Mouse (Mus musculus): ENCODE measurements around the gene Selenok.

Gene Selenok

GRCm38 (mm10) chr14:29968075-29968821 lies at the start of gene Selenok:
Selenok (plus strand) TSS chr14:29968308.
- peak; percentile 95 to 99 for DNase-seq

- no peak for DNase-seq
Observed at GRCm38 (mm10) chr14:29928966-29929365, 39.1 kb upstream of the Selenok start.

DNA sequence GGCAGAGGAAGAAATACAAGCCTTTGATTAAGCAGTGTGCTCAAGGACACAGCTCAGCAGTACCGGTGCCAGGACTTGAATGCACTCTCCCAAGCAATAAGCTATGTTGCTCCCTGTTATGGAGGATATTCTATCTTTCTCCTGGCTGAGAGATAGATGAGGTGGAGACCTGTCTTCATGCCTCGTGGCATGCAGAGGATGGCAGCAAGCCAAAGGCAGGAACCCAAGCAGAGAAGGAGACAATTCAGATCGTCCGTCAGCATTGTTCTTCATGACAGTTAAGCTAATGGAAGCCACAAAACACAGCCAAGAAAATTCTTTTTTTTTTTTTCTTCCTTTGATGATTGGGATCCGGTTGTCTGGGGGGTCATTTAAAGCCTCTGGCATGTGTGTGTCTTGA lies 32.6 kb upstream of the Selenok start:
- DNase-seq = no peak

DNA sequence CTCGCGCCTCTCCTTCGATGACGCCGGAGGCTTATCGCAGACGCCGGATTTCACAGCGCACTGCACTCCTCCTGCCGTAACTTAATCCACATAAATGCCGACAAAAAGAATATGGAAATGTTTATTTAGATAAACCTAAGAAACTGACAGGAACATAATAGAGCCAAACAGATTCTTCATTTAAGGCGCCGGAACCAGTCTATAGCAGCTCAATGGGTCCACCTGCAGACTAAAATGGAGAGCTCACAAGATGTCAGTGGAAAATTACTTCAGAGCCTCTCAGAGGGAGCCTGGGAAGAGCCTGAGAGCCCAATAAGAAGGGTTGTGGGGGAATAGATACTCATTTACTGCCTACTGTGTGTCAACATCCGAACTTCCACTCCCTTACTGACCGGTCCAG lies 30.6 kb upstream of the Selenok start:
- DNase-seq = no peak

DNA sequence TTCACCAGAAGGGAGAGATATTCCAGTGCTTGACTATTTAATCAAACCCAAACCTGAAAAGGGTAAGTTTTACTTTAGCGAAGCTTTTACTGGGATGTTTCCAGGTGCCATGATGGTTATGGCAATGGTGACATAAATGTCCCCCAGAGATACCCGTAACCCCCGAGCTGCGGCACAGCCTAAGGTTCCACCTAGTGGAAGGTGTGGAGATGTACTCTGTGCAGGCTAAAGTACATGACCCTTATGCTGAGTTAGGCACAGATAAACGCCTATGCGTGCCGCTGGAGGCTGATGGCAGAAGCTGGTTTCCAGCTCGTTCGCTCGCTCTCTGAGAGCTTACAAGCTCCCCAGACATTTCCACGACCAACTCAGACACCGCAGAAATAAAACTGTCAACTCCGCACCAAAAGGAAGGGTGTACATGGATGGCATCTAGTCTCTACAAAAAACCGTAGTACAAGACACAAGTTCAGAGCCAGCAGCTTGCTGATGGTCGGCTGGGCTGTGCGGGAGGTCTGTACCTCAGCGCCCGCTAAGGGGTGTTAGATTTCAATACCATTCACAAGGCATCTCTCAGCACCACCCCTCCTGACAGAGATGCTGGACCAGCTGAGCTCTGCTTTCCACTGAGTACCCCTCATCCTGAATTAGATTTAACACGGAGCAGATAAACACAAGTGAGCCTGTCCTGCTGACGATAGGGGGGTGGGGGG lies 28.4 kb upstream of the Selenok start:
- no peak for DNase-seq

DNA sequence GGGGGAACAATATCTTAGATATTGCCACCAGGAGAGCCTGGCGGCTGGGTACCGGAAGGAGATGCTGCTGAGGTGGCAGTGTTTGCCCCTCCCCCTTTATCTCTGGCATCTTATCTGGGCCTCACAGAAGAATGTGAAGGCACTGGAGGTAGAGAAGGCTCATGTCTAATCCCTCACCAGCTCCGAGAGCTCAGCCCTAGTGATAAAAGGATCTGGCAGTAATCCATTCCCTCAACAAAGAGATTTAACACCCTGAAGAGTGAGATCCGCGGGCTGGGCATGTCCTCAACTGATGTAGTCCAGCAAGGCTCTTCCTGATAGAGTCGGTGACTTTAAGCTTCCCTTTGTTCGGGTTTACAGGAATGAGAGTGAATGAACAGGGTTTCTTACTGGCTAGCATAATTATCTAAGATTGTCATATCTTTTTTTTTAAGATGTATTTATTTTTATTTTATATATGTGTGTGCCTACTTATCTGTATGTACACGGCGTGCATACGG lies 27.7 kb upstream of the Selenok start:
- DNase-seq = no peak

- peak; percentile 33 to 59 for DNase-seq
Observed at GRCm38 (mm10) chr14:29940877-29941276, 27.2 kb upstream of the Selenok start.

GRCm38 (mm10) chr14:29946761-29947309 lies 21.3 kb upstream of the Selenok start:
- DNase-seq = no peak

DNA sequence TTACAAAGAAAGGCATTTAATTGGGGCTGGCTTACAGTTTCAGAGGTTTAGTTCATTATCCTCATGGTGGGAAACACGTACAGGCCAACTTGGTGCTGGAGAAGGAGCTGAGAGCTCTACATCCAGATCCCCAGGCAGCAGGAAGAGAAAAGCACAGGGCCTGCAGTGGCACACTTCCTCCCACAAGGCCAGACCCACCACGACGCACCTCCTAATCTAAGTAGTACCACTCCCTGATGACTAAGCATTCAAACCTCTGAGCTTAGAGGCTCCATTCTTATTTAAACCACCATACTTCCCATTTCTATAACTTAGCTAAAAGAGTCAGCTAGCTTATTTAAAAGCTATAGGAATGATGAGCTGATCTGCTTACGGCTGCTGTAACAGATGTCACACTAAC lies 17.3 kb upstream of the Selenok start:
- no peak for DNase-seq

DNA sequence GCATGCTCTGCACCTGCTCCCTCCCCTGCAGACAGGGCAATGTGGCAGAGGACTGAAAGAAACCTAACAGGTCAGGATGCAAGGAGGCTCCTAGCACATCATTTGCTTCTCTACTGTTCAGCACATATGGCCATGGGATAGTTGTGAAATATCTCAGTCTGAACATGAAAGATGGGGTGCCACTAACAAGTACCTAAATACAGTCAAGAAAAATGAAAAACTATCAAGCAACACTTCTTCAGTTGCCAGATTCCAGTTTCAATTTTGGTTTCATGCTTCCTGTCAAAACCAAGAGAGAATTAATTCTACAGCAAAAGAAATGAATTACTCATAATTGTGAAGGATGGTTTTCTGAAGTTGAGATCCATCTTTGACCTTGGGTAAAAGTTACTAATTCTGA lies 10.7 kb upstream of the Selenok start:
- DNase-seq = no peak

DNA sequence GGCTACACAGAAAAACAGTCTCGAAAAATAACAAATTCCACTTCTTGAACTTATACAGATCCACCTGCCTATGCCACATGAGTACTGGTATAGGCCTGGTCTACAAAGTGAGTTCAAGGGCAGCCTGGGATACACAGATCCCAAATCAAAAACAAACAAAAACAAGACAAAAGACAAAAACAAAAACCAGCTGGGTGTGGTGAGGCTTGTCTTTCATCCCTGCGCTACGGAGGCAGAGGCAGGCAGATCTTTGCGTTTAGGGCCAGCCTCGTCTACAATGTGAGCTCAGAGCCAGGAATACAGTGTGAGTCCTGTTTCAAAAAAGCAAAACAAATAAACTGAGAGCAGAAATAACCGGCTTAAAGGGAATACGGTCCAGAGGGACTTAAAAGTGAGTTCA lies 497 bp upstream of the Selenok start:
- DNase-seq = no peak

DNA sequence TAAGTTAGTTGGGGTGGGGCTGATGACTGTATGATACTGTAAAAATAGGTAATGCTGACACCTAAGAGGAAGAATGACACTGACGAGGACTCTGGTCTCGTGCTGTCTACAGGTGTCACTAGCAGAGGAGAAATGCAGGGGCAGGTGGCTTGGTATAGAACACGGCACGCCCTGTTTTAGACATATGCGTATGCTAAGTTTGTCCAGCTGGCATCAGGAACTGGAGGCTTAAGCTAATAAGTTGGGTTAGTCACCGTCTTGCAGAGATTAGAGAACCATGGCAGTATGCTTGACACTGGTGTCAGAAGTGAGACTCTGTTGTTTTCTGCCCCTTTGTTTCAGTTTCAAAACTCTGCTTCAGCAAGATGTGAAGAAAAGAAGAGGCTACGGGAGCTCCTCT lies 3.3 kb downstream of the Selenok start:
- no peak for DNase-seq

- DNase-seq = no peak
Observed at GRCm38 (mm10) chr14:29971993-29972392, 3.9 kb downstream of the Selenok start.

DNA sequence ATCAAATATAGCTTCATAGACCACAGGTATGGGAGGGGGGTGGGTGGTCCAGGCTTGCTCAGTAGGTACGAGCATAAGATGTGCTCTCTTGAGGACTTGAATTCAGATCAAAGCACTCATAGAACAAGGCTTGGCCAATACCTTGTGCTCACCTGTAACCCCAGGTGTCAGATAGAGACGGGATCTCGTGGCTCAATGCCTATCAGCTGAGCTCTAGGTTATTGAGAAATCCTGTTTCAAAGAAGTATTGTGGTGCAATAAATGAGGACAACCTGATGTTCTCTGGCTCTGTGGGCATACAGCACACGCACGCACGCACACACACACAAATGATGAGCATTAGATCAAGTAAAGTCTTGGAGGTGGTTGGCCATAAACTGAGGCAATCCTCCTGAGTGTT lies 8.8 kb downstream of the Selenok start:
- DNase-seq = no peak

- DNase-seq = peak; percentile 92 to 96
Observed at GRCm38 (mm10) chr14:29978254-29979204, 10.4 kb downstream of the Selenok start, which contains the start of gene Actr8. Actr8 (plus strand) TSS chr14:29978337.

DNA sequence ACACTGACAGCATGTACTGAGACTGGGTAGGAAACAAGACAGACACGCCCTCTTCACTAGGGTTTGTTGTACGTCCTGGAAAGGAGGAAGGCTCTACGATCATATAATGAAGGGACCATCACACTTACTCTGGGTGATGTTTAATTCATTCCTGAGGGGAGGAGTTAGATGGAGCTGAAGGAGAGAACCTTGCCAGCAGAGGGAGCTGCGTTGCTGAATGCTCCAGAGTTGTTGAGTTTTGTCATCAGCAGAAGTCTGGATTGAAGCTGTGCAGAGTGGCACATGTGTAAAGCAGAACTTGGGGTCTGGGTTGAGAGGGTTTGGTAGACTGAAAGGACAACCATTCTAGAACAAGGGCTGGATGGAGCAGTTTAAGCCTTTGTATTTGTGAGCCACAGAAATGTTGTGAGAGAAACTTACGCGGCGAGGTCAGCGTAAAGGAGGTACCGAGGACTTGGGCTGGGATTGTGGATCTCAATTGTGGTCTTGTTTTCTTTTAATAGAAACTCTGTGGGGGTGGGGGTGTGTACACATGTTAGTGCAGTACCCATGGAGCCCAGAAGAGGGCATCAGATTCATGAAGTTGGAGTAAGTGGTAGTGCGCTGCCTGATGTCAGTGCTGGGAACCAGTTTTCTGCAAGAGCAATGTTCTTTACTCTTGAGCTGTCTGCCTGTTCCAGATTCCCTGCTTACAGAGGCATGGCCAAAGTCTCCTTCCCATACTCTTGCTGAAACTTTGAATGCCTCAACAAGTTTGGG lies 12.5 kb downstream of the Selenok start:
- DNase-seq = peak; percentile 54 to 78

DNA sequence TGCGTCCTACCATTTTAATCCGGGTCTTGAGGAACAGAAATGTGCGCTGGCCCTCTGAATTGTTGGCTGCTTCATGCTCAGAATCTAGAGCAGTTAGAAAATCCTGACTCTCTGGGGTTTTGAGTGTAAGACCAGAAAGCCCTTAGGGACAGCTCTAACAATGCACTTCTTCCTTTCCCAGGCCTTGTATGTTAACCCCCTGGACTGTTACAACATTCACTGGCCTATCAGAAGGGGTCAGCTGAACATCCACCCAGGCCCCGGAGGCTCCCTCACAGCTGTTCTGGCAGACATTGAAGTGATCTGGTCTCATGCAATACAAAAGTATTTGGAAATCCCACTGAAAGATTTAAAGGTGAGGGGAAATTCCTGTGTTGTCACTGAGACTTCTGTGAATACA lies 18.0 kb downstream of the Selenok start:
- DNase-seq = no peak

GRCm38 (mm10) chr14:29987276-29987675 lies 19.2 kb downstream of the Selenok start:
- no peak for DNase-seq

GRCm38 (mm10) chr14:29987739-29988138 lies 19.6 kb downstream of the Selenok start:
- peak; percentile 41 to 48 for DNase-seq

GRCm38 (mm10) chr14:29988337-29988736 lies 20.2 kb downstream of the Selenok start:
- peak in 1 of 2 experiments; percentile 43 for DNase-seq

DNA sequence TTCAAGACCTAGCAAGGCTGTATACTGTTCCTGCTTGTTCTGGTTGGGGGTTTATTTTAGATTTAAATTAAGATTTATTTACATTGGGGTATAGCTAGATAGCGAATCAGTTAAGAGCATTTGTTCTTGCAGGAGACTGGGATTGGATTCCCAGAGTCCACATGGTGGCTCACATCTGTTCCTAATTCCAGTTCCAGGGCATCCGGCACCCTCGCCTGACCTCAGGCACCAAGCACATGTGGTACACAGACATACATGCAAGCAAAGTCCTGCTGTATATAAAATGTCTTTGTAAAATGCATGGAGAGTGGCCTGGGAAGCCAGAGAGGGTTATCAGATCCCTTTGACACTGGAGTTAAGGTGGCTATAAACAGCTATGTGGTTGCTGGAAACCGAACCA lies 26.9 kb downstream of the Selenok start:
- DNase-seq = no peak

Measured in kidney, postnatal 36 days (tissue).